Mouse (Mus musculus) ovary, adult 18-20 months (tissue): ENCODE measurements at regions not wholly inside any gene's neighbourhood (a gene's known extent, or its start where the extent isn't known, plus 50 kb on each side); places are given as distances from the start of the nearest gene placed in this dataset.

Source experiments
- DNase-seq: peaks from one replicate; pipeline ENCODE4 v3.0.0; 2022; ENCODE audit warnings: low spot score, mixed read lengths

DNA sequence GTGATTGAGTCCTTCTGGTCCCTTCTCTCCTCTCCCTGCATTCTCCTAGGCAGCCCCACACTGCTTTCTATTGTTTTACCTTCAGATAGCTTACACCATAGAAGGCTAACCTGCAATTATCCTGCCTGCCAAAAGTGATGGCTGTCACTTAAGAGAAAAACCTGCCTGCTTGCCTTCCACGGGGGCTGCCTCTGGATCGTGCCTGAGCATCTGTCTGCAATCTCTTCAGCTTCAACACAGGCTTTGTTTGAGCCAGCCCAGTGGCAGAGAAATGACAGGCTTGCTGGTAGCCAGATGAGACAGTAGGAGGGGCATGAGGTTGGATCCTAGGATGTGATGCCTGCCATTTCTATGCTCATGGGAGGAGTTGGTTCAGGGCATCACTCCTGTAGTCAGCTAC lies 345.2 kb upstream of the Tshz3 start:
- DNase-seq = no peak

DNA sequence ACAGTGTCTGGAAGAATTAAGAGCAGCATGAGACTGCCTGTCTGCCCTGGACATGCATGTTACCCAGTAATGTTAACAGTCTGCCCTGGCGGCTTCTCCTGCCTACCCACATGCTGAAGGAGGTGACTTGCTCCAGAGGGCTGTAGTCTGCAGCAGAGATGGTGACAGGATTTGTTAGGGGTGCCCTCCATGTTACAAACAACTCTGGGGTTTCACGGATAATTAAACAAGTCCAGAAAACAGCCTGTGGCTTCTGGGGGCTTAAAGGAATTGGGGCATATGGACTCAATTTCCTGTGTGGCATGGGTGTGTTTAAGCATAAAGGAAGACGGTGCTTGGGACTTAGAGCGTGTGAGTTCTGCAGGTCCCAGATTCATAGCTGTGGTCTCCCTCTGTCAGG lies 347.3 kb upstream of the Tshz3 start:
- no peak for DNase-seq

DNA sequence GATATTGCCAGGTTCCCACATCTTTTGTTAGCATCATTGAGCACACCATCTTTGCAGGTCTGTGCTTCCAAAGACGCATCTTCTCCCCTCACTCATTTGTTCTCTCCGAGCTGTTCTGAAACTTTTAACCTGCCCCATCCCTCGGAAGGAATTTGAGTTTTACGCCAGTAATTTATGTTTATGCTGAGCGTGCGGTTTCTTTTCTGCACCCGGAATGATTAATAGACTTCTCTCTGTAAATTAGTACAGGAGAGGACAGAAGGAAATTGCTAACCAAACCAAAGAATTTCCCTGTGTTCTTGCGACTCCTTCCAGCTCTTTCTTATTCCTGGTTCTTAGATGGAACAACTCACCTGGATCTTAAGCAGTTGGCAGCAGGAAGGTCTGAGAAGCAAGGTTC lies 349.7 kb upstream of the Tshz3 start:
- DNase-seq = no peak

DNA sequence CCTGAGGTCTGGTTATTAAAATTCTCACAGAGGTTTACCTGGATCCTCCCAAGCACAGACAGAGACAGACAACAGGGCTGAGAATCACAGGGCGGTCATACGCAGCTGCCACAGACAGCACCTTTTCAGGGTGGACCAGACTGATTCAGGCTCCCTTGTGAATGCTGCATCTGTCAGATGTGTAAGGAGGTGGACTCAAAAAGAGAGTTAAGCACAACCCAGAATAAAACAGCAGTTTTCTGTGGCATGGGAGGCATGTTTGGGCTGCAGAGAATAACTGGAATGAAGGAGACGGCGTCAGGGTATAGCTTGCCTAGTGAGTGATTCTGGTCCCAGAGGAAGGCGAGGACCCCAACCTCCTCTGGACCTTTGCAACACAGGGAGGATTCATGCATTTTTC lies 363.1 kb upstream of the Tshz3 start:
- DNase-seq = no peak

DNA sequence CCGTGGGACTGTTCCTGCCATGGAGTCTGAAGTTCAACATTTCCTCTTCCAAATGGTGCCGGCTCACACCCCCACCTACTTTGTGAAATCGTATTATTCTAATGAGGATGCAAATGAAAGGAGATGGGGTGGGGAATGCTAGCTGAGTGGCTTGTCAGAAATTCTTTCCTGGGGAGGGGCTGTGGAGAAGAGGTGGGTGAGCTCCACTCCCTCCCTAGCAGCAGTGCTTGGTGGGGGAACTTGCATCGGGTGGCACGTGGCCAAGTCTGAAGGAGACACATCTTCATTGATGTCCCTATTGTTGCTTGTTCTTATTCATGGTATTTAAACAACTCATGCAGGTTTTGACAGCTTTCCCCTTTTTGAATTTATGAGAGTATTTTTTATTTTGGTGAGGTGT lies 363.8 kb upstream of the Tshz3 start:
- DNase-seq = no peak

DNA sequence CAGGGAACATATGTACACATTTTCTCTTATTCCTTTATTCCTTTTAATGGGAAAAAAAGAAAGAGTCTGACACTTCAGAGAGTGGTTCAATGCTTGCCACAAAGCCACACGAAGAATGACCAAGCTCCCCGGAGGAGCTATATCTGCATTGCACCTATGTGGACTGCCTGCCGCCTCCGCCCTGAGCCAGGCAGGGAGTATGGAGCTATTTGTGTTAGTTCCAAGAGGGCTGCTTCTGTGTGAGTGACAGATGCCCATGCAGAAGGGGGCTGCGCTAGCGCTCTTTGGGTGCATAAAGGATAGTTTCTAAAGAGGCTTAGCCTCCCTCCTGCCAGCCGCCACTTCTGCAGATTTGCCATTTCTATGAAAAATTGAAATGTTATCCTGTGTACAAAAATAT lies 365.3 kb upstream of the Tshz3 start:
- no peak for DNase-seq

DNA sequence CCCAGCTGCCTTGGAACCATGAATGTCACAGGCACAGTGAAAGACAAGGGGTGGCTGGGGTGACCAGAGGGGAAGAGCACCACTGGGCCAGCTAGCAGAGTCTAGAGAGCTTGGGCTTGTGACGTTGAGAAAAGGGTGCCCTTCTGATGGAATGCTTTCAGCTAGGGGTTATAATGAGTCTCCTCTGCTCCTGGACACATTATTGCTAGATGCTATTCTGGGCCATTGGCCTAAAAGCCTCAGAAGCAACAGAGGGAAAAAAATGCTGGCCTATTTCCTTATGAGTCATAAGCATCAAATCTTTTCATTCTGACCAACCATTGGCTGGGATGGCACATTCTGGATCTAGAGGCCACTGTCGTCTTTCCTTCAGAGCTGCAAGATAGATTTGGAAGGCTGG lies 369.8 kb upstream of the Tshz3 start:
- DNase-seq = no peak

DNA sequence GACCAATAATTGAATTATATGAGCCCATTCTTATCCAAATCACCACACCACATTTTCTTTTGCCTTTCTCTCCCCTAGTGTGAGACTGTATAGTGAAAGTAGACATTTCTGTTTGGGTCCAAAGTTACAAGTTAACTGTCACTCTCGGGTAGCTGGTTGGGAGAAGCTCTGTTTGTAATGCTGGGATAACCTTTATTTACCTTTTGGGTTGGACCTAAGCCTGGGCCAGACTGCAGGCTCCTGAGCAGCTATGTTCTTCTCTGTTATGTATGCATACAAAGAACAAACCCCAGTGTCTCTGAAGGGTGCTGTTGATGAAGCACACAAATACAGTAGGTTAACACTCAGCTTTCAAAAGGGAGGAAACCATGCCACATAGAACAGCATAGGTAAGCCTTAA lies 373.9 kb upstream of the Tshz3 start:
- no peak for DNase-seq

DNA sequence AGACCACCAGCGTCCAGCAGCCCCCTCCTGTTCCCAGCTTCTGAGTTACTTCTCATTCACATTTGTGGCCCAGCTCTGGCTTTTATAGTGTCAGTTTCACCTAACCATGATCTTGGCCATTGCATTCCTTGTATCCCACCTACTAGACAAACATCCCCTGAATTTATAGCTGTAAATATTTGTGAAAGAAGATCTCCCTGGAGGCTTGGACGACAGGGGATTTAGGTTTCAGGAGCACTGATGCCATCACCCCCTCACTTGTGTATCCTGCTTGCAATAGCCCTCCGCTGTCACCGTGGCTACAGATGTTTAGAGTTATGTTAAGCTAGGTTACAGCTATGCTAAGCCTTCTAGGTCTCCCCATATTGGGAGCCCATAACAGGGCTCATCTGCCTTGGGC lies 375.7 kb upstream of the Tshz3 start:
- DNase-seq = no peak

DNA sequence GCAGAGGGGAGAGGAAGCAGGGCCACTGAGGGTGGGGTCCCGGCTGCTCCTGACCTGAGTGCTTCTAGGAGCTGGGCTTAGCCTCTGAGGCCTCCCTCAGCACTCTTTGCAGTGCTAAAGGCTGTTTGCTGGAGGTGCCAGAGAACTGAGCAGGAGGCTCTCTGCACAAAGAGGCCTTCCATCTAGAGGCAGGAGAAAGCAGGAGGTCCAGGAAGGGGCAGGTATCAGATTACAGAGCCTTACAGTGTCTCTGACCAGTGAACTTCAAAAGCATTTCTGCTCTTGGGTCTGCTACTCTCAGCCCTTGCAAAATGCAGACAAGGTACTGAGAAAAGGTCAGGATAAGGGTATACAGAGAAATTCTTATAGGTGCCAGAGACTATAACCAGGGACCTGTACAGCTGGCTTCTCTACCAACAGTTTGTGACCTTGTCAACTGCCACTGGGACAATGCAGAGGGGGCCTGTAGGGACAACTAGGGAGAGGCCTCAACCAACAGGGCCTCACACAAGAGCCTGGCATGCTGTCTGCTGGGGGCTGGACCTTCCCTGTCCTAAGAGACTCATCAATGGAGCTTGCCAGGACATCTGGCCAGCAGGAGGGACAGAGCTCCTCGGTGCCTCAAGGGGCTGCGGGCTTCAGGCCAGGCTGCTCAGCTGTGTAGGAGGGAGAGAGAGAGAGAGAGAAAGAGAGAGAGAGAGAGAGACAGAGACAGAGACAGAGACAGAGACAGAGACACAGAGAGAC lies 380.3 kb upstream of the Tshz3 start:
- no peak for DNase-seq

DNA sequence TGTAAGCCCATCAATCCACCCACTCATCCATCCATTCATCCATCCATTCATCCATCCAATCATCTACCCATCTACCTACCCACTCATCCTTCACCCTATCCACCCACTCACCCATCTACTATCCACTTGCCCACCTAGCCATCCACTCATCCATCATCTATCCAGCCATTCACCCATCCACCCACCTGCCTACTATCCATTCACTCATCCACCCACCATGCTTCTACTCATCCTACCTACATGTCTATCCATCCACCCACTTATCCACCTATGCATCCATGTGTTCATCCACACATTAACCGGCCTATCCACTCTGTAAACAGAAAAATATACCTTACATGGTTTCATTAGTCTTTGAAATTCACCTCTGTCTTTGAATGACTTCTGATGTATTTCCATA lies 384.2 kb upstream of the Tshz3 start:
- DNase-seq = no peak

DNA sequence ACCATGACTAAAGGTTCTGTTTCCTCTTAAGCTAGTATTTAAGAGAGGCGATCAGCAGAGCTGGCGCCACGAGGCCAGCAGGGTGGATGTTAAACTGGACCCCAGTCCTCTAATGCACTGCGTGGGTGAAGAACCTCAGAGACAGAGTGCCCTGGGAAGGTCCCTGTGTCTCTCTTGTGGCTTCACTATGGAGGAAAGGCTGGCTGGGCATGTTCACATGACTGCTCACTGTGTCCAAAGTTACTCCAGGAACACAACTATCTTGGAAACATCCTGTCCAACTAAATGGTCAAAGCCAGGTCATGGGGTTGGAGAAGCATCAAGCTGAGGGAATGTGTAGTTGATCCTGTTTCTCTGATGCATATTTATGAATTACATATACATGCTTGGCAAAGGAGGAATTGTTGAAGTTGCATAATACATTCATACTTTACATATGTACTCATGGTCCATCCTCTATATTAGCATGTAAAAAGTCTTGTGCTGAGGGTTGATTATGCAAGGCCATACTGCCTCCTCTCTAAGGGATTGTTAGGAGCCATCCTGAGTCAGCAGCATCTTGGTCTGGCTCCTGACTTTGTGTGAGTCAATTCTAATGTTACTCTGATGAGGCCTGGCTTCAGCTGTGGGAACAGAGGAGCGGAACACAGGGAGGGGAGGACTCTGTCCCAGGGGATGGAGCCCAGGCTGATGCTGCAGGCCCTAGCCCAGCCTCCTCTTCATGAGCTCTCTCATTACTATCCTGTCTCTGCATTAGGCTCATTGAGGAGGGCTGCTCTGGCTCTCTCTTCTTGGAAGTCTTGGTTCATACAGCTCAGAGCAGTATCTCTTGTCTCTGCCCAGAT lies 387.9 kb upstream of the Tshz3 start:
- no peak for DNase-seq

DNA sequence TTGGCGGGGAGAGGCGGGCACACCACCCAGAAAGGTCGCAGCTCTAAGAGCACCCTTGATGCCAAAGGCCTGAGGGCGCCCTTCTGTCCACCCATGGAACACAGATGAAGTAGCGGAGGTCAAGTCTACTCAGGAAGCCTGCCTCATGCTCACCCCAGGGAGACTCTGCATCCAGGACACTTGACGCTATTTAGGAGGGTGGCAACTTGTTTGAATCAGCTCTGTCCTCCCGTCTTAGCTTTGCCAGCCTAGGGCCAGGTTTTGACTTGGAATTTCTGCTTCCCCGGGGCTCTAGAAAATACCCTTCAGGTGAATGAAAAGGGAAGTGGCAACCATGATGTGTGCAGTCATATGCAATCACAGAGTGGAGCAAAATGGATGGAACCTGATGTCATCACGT lies 389.2 kb upstream of the Tshz3 start:
- no peak for DNase-seq

DNA sequence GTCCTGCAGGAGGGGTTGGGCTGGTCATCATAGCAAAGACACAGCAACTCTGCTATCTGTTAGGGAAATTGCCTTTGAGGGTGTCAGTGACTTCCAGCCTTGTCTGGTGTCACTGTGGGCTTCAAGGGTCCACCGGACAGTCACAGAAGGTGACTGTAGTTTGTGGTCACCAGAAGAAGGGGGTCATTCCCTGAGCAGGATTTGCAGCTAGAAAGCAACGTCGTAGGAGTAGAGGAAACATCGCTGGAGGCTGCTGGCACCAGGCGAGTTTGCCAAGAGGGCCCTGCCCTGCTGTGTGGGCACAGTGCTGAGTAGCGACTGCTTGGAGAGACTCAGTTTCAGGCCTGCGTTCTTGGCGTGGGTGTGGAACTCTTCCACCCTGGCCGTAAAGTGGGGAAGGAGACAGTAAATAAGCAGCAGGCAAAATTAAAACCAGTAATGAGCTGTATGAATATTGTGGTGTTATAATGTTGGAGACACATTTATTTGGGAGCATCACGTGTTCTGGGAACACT lies 389.8 kb upstream of the Tshz3 start:
- DNase-seq = no peak

DNA sequence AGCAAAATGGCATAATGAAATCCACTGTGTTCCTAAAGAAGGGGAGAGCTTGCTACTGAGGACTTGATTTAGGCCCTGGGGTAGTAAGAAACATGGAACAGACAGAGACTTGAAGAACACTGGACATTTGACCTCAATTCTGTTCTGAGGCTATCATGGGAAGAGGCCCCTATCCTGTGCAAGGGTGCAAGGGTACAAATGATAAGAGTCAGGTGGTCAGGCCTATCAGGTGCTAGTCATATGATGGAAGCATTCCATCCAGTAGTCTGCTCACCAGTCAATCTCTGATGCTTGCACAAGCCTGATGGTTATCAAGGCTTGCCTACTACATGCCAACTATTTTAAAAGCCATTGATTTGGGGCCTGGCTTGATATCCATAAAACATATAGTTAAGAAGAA lies 420.6 kb upstream of the Tshz3 start:
- DNase-seq = no peak

DNA sequence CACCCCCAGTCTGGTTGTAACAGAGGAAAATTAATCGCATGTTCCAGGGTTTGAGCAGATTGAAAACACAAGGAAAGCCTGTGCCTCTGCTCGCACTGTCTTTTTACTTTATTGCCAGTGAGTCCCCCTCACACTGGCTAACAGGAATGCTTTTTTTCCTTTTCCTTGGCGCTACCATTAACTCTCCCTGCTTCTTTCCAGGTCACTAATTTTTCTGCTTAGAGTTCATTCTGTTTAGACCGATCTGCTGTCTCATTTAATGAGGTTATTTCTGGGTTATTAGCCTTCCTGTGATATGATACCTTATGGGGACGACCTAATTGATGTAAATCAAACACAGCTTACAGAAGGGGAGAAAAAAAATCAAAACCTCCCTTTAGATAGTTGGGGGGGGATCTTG lies 429.0 kb upstream of the Tshz3 start:
- DNase-seq = no peak

DNA sequence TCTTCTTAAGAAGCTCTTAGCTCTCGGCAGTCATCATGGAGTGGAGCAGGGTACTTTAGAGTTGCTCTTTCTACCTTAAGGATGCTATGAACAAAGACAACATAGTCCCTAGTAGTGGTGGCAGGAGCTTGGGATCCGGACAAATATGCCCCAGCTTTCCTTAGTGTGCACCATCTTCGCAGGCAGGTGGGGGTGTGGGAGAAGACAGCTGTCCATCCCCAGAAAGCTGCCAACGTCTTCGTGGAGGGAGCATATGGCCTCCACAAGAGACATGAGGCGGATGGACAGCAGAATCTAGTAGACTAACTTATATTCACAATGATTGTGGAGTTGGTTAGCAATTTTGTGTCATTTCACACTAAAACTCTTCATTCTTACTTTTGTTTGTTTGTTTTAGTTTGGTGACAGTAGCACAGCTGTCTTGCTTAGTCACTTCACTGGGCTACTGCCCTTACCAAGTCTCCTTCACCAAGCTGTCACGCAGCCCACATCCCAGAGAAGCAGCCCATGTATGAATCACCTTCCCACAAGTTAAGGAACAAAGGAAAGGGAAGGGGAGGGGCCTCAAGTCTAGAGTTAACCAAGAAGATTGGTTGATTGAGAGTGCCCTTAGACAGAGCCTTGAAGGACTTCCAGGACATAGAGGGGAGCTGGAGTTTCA lies 432.6 kb upstream of the Tshz3 start:
- DNase-seq = no peak

DNA sequence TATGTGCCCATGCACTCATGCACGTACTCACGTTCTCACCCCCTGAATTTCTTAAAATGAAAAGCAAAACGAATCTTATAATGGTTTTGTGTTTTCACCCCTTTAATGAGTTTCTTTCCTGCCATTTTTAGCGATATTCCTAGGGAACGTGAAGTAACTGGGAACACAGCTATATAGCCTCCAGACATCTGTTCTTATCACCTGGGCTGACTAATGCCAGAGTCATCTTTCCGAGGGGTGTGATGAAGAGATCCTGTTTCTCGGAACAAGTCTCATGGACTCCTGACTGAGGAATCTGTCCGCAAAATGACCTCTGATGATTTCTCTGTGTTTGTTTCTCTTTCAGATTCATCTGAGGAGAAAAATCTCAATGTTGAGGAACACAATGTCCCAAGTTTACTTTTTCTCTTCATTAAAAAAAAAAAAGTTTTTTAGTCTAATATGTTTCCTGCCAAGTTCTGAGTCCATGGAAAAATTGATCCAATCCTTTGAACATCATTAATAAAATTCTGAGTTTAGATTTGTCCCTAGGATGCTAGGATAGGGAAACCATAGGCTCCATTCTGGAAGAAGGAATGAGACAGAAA lies 435.7 kb upstream of the Tshz3 start:
- DNase-seq = no peak

DNA sequence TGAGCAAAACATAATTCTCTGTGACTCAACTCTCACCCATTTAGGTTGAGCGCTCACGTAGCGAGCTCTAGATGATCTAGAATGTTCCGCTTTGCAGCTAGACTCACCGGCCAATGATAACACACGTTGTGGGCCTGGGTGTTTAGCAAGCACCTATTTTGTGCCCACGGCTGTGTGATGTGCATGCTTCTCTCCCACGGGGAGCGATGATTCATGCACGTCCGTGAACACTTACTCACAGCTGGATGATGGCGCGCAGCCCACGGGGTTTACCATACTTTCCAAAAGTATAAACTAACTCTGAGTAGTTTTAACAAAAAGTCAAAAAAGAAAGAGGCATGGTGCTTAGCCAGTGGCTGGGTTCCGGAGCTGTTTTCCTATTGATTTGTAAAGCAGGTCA lies 440.8 kb upstream of the Tshz3 start:
- DNase-seq = no peak

DNA sequence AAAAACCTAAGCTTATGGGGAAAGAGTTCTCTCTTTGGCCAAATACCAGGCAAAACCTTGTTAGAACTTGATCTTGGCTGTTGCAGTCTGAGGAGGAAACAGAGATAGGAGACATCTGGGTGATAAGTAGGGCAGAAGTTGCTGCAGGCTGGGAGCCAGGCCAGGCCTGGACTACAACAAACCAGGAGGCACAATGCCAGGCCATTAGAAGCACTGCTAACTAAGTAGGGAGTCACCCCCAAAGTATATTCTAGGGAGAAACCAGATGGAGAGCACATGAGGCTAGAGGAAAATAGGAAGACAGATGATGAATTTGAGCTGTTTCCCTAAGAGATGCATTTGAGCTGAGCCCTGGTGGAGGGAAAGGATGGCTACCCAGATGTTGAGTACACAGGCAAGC lies 444.6 kb upstream of the Zfp507 start:
- peak; percentile 54 for DNase-seq

DNA sequence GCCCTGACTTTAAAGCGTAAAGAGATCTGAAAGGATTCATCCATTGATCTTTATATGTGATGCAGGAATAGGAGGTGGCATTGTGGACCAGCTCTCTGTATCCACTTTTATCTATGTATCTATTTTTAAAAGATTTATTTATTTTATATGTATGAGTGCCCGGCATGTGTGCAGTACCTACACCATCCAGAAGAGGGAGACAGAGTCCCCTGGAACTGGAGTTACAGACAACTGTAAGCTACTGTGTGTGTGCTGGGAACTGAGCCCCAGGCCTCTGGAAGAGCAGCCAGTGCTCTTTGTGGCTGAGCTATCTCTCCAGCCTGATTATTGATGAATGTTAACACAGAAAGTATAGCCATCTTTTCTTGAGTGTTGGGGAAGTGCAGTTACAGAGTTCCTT lies 433.9 kb upstream of the Zfp507 start:
- DNase-seq = no peak

DNA sequence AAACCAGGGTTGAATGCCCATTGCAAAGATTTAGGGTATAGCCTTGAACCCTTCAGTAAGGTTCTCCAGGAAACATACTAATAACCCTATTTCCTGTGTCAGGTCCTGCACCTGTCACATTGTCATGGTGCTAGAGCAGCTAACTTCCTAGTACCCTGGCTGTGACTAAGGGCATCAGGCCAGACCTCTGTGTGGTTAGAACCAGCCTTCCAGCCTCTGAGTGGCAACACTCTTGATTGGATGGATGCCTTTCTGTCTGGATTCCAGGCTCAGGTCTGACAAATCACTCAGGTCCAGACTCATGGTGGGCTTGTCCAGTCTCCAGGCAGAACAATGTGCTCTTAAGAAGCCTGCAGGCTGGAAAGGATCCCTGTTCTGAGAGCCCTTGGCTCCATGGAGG lies 426.2 kb upstream of the Zfp507 start:
- no peak for DNase-seq

DNA sequence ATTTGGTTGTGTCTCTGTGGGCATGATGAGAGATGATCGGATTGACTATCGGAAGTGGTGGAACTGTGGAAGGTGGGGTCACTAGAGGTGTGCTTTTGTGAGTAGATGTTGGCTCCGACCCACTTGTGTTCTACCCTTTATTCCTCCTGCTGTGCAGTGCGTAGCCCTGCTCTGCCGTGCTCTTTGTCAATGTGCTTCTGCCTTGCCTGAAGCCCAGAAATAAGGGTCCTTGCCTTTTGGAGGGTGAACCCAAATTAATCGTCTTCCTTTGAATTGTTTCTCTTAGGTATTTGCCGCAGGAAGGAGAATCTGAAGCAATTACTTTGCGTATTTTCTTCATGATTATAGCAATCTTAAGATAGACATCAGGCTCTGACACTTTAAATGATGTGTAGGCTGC lies 421.6 kb upstream of the Zfp507 start:
- DNase-seq = no peak
